Mouse (Mus musculus): ENCODE results near the gene Spata31d1b. TPM values are rescaled to one million over a fixed set of nuclear protein-coding genes. Genes with fewer than 3 reads are reported as not detected.

The Spata31d1b gene
- total and polyA plus RNA-seq, 3 experiments: not detected

DNA sequence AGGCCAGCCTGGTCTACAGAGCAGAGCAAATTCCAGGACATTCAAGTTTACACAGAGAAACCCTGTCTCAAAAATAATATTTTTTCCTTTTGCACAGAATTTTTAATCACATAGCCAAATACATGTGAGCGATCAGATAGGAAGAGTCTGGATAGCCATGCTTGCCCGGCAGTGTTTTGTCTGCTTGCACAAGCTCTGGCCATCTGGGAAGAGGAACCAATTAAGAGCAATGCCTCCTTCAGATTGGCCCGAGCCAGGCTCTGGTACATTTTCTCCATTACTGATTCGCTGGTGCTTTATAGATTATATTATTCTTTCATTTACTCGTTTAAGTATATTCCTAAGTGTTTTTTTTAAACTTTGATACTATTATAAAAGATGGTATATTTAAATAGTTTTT is 44.3 kb upstream of the Spata31d1b start:
- H3K27me3 ChIP-seq (ENCODE audit: control insufficient read depth in 1 of 2, insufficient read depth in 2 of 2, low read length in 2 of 2): no peaks in the 10 kb centered on the region
- H3K27ac ChIP-seq (ENCODE audit: control insufficient read depth, low read depth, low read length): no peak overlapping the region
- no peak overlapping the region for H3K9ac ChIP-seq (ENCODE audit: control insufficient read depth, low read depth, low read length, poor library complexity, severe bottlenecking)
- DNase-seq (ENCODE audit: low read depth, low spot score): no peak
- peaks cover 0 to 19% of the 10 kb centered on the region in 2 experiments; a peak in 2 of 4 replicates for H3K36me3 ChIP-seq (ENCODE audit: control insufficient read depth in 1 of 2, insufficient read depth in 2 of 2, low read length in 2 of 2)
- no peak overlapping the region for H3K4me3 ChIP-seq (ENCODE audit: control insufficient read depth in 1 of 2, insufficient read depth in 1 of 2, low read depth in 2 of 2, low read length in 2 of 2)
- H3K9me3 ChIP-seq (replicated peaks; ENCODE audit: insufficient read depth, low read length): no peaks in the 10 kb centered on the region
- peaks cover 5 to 21% of the 10 kb centered on the region in 2 experiments for H3K4me1 ChIP-seq (ENCODE audit: control insufficient read depth in 1 of 2, insufficient read depth in 2 of 2, low read length in 2 of 2)
- TF ChIP-seq SMC3 (IDR thresholded peaks at IDR 0.05; ENCODE audit: low read depth, low read length): no peak
- TF ChIP-seq POLR2A (IDR thresholded peaks at IDR 0.05; ENCODE audit: control insufficient read depth in 1 of 2, insufficient read depth in 1 of 2, low read depth in 1 of 2, low read length in 2 of 2, poor library complexity in 1 of 2): no peak
- no peak for TF ChIP-seq GATA1 (IDR thresholded peaks at IDR 0.05; ENCODE audit: low read depth, low read length)
- TF ChIP-seq MYB (IDR thresholded peaks at IDR 0.05; ENCODE audit: low read depth, low read length): no peak
- no peak for TF ChIP-seq CTCF (IDR thresholded peaks at IDR 0.05 in 2 of 3, conservative IDR thresholded peaks at IDR 0.05 in 1 of 3; ENCODE audit: control insufficient read depth in 1 of 3, insufficient read depth in 1 of 3, low read depth in 2 of 3, low read length in 3 of 3, poor library complexity in 1 of 3, severe bottlenecking in 1 of 3)
- no peak for TF ChIP-seq MYC (IDR thresholded peaks at IDR 0.05; ENCODE audit: low read depth, low read length)
- no peak for TF ChIP-seq BHLHE40 (IDR thresholded peaks at IDR 0.05; ENCODE audit: borderline replicate concordance, low read depth, low read length)
- no peak for TF ChIP-seq ZC3H11A (IDR thresholded peaks at IDR 0.05; ENCODE audit: low read depth, low read length)
- TF ChIP-seq MAFK (IDR thresholded peaks at IDR 0.05; ENCODE audit: borderline replicate concordance, low read depth, low read length): no peak
- TF ChIP-seq GABPA (IDR thresholded peaks at IDR 0.05; ENCODE audit: low read depth, low read length): no peak
- no peak for TF ChIP-seq TAL1 (IDR thresholded peaks at IDR 0.05; ENCODE audit: low read length)
- TF ChIP-seq SIN3A (IDR thresholded peaks at IDR 0.05; ENCODE audit: low read length): no peak
- no peak for TF ChIP-seq ETS1 (IDR thresholded peaks at IDR 0.05; ENCODE audit: low read depth, low read length)
- TF ChIP-seq TCF12 (IDR thresholded peaks at IDR 0.05; ENCODE audit: low read depth, low read length): no peak
- no peak for TF ChIP-seq USF1 (IDR thresholded peaks at IDR 0.05; ENCODE audit: low read depth, low read length)
- no peak for TF ChIP-seq E2F4 (IDR thresholded peaks at IDR 0.05; ENCODE audit: borderline replicate concordance, low read depth, low read length)
- no peak for TF ChIP-seq ELF1 (IDR thresholded peaks at IDR 0.05; ENCODE audit: low read depth, low read length)
- TF ChIP-seq USF2 (IDR thresholded peaks at IDR 0.05; ENCODE audit: borderline replicate concordance in 1 of 2, insufficient read depth in 1 of 2, low read depth in 1 of 2, low read length in 2 of 2): no peak
- H3K79me2 ChIP-seq (ENCODE audit: control insufficient read depth, insufficient read depth, low read length, poor library complexity): peaks cover 2% of the 10 kb centered on the region; the same call in 1 of the 2 replicates

DNA sequence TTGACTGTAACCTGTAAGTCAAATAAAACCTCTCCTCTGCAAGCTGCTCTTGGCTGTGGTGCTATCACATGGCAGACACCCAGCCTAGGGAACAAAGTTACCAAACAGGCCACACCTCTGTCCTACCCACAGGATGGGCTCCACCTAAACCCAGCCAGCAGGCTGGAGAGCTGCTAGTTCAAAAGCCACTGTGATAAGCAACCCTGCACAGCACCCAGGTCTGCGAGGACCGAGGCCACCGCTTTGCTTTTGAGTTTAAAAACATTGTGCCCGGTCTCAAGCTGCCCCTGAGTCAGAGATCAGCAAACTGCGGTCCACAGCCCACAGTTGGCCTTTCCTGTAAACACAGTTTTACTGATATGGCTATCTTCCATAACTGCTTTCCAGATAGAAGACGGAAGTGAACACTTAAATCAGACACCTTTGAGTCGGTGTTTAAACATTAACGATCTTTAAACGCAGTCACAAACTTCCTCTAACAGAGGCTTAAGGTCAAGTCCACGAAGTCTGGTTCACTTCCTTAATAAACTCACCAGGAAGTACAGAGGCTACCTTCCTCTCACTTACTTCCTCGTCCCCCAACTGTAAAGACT is 43.5 kb upstream of the Spata31d1b start:
- no peaks in the 10 kb centered on the region for H3K27me3 ChIP-seq (ENCODE audit: control insufficient read depth in 1 of 2, insufficient read depth in 2 of 2, low read length in 2 of 2)
- peaks cover 0 to 22% of the 10 kb centered on the region in 2 experiments; a peak in 2 of 4 replicates for H3K36me3 ChIP-seq (ENCODE audit: control insufficient read depth in 1 of 2, insufficient read depth in 2 of 2, low read length in 2 of 2)
- H3K4me1 ChIP-seq (ENCODE audit: control insufficient read depth in 1 of 2, insufficient read depth in 2 of 2, low read length in 2 of 2): peaks cover 5 to 25% of the 10 kb centered on the region in 2 experiments
- peak overlapping the region; percentile 50 for H3K9ac ChIP-seq (ENCODE audit: control insufficient read depth, low read depth, low read length, poor library complexity, severe bottlenecking)
- no peaks in the 10 kb centered on the region for H3K9me3 ChIP-seq (replicated peaks; ENCODE audit: insufficient read depth, low read length)
- DNase-seq (ENCODE audit: low read depth, low spot score): peak; percentile 91
- peaks cover 6% of the 10 kb centered on the region; the same call in 1 of the 2 replicates for H3K79me2 ChIP-seq (ENCODE audit: control insufficient read depth, insufficient read depth, low read length, poor library complexity)
- peak overlapping the region; percentile 90 for H3K27ac ChIP-seq (ENCODE audit: control insufficient read depth, low read depth, low read length)
- peak overlapping the region; percentile 50 to 52 for H3K4me3 ChIP-seq (ENCODE audit: control insufficient read depth in 1 of 2, insufficient read depth in 1 of 2, low read depth in 2 of 2, low read length in 2 of 2)
- TF ChIP-seq EP300 (IDR thresholded peaks at IDR 0.05; ENCODE audit: low read depth in 1 of 2, low read length in 2 of 2) (peak; percentile 76 to 80), ZMIZ1 (IDR thresholded peaks at IDR 0.05; ENCODE audit: low read depth, low read length) (no peak), KAT2A (conservative IDR thresholded peaks at IDR 0.05; ENCODE audit: low read depth, low read length) (no peak), ELF1 (IDR thresholded peaks at IDR 0.05; ENCODE audit: low read depth, low read length) (peak; percentile 72; the same call in 1 of the 2 replicates), RCOR1 (IDR thresholded peaks at IDR 0.05; ENCODE audit: low read depth, low read length) (peak; percentile 94), POLR2AphosphoS5 (IDR thresholded peaks at IDR 0.05; ENCODE audit: borderline replicate concordance, low read depth, low read length) (no peak), MYB (IDR thresholded peaks at IDR 0.05; ENCODE audit: low read depth, low read length) (peak; percentile 72), GATA1 (IDR thresholded peaks at IDR 0.05; ENCODE audit: low read depth, low read length) (peak; percentile 75), SIN3A (IDR thresholded peaks at IDR 0.05; ENCODE audit: low read length) (peak; percentile 75), ETS1 (IDR thresholded peaks at IDR 0.05; ENCODE audit: low read depth, low read length) (peak; percentile 44; the same call in 1 of the 2 replicates), HCFC1 (IDR thresholded peaks at IDR 0.05; ENCODE audit: low read depth, low read length) (no peak; the same call in none of the 2 replicates), CHD1 (IDR thresholded peaks at IDR 0.05; ENCODE audit: low read depth, low read length) (0 out of 2 replicates have a peak, but pooled peaks have one; percentile 42), CTCF (IDR thresholded peaks at IDR 0.05 in 2 of 3, conservative IDR thresholded peaks at IDR 0.05 in 1 of 3; ENCODE audit: control insufficient read depth in 1 of 3, insufficient read depth in 1 of 3, low read depth in 2 of 3, low read length in 3 of 3, poor library complexity in 1 of 3, severe bottlenecking in 1 of 3) (no peak), NELFE (IDR thresholded peaks at IDR 0.05; ENCODE audit: low read depth, low read length) (peak; percentile 31; the same call in 1 of the 2 replicates), TBP (IDR thresholded peaks at IDR 0.05; ENCODE audit: low read depth, low read length) (0 out of 2 replicates have a peak, but pooled peaks have one; percentile 5), MXI1 (IDR thresholded peaks at IDR 0.05; ENCODE audit: low read depth, low read length) (peak; percentile 88), MYC (IDR thresholded peaks at IDR 0.05; ENCODE audit: low read depth, low read length) (peak; percentile 34; the same call in 1 of the 2 replicates), GABPA (IDR thresholded peaks at IDR 0.05; ENCODE audit: low read depth, low read length) (no peak), BHLHE40 (IDR thresholded peaks at IDR 0.05; ENCODE audit: borderline replicate concordance, low read depth, low read length) (no peak), USF1 (IDR thresholded peaks at IDR 0.05; ENCODE audit: low read depth, low read length) (peak; percentile 64)
